Mouse (Mus musculus): Measurements from ENCODE around the gene Ptger4. TPM values are rescaled to one million over a fixed set of nuclear protein-coding genes. Genes with fewer than 3 reads are reported as not detected.

Gene Ptger4
- total RNA-seq, 2 experiments from 2014 or later, result 1.1 to 1.2 TPM

- Histone ChIP-seq H3K27ac (no peak overlapping the region), H3K4me3 (no peak overlapping the region)
- intact Hi-C loops (cut with DNase I), result no loop called here
- no peak for TF ChIP-seq CTCF (IDR thresholded peaks at IDR 0.05)
- DNase-seq (ENCODE audit: extremely low spot score in 1 of 2, low spot score in 2 of 2), result no peak
Measured at GRCm38 (mm10) chr15:5187116-5187515, 56.9 kb downstream of the Ptger4 start.

GRCm38 (mm10) chr15:5186293-5186675, 57.7 kb downstream of the Ptger4 start:
- intact Hi-C loops (cut with DNase I), result no loop called here
- no peak for TF ChIP-seq CTCF (IDR thresholded peaks at IDR 0.05)
- H3K4me3 ChIP-seq, result peak overlapping the region; percentile 94
- H3K27ac ChIP-seq, result peak overlapping the region; percentile 84
- no peak for DNase-seq (ENCODE audit: extremely low spot score in 1 of 2, low spot score in 2 of 2)

DNA sequence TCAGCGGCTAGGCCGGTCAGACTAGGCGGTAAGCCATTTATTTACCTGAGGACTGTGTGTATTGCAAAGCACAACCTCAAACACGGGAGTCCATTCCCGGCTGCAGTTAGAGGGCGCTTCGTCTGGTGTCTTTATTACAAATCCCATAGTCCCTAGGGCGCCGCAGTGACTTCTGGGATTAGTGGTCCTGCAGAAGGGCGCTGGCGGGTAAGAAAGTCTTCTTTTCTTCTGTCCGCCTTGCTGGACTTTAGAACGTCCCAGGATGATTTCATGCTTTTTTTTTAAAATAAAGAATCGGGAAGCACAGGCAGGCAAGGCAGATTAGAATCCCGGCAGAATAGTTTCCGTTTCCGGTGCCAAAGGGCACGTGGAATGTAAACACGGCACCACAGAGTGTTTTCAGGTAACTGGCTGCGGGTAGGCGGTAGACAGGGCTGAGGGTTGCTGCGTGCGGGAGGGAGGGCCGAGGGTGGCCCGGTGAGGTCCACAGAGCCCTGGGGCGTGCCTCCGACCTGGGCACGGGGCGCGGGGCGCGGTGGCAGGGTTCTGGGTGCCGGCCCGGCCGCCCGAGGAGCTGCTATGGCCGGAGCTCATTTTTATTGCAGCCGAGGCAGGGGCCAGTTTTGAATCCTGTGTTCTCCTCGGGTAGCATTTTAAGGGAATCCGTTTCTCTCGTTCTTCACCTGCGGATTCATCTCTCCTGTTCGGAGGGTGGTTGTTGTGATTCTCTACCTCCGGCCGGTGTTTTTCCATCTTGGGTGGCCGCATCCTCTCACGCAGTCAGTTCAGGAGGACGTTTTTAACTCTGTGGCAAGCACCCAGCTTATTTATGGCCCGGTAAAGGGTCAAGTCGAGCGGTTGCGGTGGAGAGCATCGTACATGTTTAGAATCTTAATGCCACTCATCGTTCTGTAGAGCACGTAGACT, 58.4 kb downstream of the Ptger4 start, which contains the start of gene Ttc33:
Ttc33 (plus strand) TSS at position 160 of the 927 bp plus-strand sequence.
- DNase-seq (ENCODE audit: extremely low spot score in 1 of 2, low spot score in 2 of 2), result peak; percentile 76 to 77
- H3K27ac ChIP-seq, result peak within 1 kb of the TSS; percentile 84
- peak within 1 kb of the TSS; percentile 94 for H3K4me3 ChIP-seq
- intact Hi-C loops (cut with DNase I), result no loop called here
- peak; percentile 24 for TF ChIP-seq CTCF (IDR thresholded peaks at IDR 0.05)

GRCm38 (mm10) chr15:5184668-5185330, 59.2 kb downstream of the Ptger4 start:
- H3K4me3 ChIP-seq, result peak overlapping the region; percentile 94
- intact Hi-C loops (cut with DNase I), result no loop called here
- peak overlapping the region; percentile 84 for H3K27ac ChIP-seq
- DNase-seq (ENCODE audit: extremely low spot score in 1 of 2, low spot score in 2 of 2), result no peak
- TF ChIP-seq CTCF (IDR thresholded peaks at IDR 0.05), result no peak

DNA sequence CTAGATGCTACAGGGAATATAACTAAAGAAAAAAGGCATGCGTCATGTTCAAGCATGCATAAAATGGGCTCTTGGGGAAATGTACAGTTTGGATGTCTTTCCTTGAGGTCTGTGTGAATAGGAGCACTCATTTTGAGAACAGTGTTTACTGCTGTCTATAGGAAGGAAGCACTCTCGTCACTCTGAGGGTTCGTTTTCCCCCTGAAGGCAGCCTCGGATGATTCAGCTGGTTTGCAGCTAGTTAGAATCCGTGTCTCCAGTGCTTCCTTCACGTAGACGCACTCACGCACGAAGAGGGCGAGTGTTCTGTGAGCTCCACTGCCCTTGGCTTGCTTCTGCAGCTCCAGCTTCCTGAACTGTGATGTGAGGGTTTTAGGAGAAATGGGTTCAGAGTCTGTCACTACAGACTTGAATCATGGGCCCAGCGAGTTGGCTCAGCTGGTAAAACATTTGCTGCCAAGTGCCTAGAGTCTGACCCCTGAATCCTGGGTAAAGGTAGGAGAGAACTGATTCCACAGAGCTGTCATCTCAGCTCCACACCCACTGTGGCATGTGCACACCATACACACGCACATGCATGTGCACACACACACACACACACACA, 70.7 kb downstream of the Ptger4 start:
- intact Hi-C loops (cut with DNase I), result no loop called here
- H3K4me3 ChIP-seq, result no peak overlapping the region
- no peak overlapping the region for H3K27ac ChIP-seq
- TF ChIP-seq CTCF (IDR thresholded peaks at IDR 0.05), result no peak
- DNase-seq (ENCODE audit: extremely low spot score in 1 of 2, low spot score in 2 of 2), result no peak

- Histone ChIP-seq H3K4me3 (no peak overlapping the region), H3K27ac (no peak overlapping the region)
- DNase-seq (ENCODE audit: extremely low spot score in 1 of 2, low spot score in 2 of 2), result no peak
- intact Hi-C loops (cut with DNase I), result no loop called here
- no peak for TF ChIP-seq CTCF (IDR thresholded peaks at IDR 0.05)
Measured at GRCm38 (mm10) chr15:5165121-5165773, 78.7 kb downstream of the Ptger4 start.

GRCm38 (mm10) chr15:5158827-5159226, 85.2 kb downstream of the Ptger4 start:
- DNase-seq (ENCODE audit: extremely low spot score in 1 of 2, low spot score in 2 of 2), result no peak
- no peak overlapping the region for H3K4me3 ChIP-seq
- no peak overlapping the region for H3K27ac ChIP-seq
- TF ChIP-seq CTCF (IDR thresholded peaks at IDR 0.05), result no peak
- intact Hi-C loops (cut with DNase I), result no loop called here

GRCm38 (mm10) chr15:5157386-5157785, 86.6 kb downstream of the Ptger4 start:
- TF ChIP-seq CTCF (IDR thresholded peaks at IDR 0.05), result no peak
- H3K4me3 ChIP-seq, result no peak overlapping the region
- intact Hi-C loops (cut with DNase I), result no loop called here
- H3K27ac ChIP-seq, result no peak overlapping the region
- DNase-seq (ENCODE audit: extremely low spot score in 1 of 2, low spot score in 2 of 2), result no peak

Other genes with a start within 250 kb of the Ptger4 start
- gene C7, start 180.4 kb downstream of the Ptger4 start, total RNA-seq (2021), result under 1 TPM; 0.65 to 0.81 TPM
- gene Card6, start 135.6 kb downstream of the Ptger4 start, total RNA-seq (2021), result 1 to 10 TPM; 2.2 to 2.7 TPM
- gene Rpl37, start 127.5 kb downstream of the Ptger4 start, total RNA-seq (2021), result 100 to 1,000 TPM; 252 to 283 TPM
- gene Prkaa1, start 100.3 kb downstream of the Ptger4 start, total RNA-seq (2021), result 10 to 100 TPM; 20.1 to 21.7 TPM
- 10 to 100 TPM; 90.7 to 95.1 TPM for gene Ttc33, start 58.7 kb downstream of the Ptger4 start, total RNA-seq (2021)